Mouse (Mus musculus) right cerebral cortex, adult 2 months (tissue): ENCODE results near the gene Cald1.

ENCODE experiments used
- DNase-seq, 2 experiments: peaks; one replicate each; pipeline ENCODE4 v3.0.0; 2021 to 2022; ENCODE audit warnings: low spot score in 2 of 2

Gene Cald1

DNA sequence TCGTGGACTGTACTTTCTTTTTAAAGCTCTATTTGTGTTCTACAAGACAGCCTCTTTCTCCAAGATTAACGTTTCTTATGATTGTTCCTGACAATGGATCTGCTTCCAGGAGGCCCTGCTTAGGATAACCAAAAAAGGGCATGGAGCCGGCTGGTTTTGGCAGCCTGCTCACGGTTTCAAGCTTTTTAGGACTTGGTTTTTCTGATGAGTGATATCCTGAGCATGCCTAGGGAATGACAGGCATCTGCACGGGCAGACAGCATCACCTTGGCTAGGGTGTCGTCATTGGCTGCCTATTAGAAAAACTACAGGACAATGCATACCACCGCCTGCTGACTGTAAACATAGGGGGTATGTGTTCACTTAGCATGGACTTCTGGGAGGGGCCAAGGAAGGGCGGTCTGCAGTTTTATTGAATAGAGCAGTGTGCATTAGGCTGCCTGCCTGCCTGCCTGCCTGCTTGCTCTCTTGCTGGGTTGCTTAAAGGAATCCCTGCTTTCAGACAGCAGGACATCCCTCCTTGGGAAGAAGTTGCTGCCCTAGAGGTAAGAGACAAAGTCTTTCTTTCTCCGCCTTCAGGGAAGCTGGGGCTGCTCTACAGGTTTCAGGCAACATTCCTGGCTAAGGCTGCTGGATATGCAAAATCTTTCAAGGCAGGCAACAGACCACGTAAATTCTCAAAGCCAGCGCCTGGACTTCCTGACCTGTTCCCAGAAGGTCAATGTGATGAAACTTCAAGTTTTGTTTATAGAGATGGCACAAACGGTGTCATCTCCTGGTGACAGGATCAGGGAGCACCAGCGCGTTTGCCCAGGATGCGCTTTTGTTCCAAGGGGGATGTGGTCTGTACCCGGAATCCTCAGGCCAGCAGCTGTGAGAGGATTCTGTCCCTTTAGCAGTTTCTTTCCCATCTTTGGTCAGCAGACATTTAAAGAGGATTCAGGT, at the start of gene Cald1:
Gene Cald1, plus strand, starts transcription at position 380 of the 945 bp plus-strand sequence.
- DNase-seq, result no peak

DNA sequence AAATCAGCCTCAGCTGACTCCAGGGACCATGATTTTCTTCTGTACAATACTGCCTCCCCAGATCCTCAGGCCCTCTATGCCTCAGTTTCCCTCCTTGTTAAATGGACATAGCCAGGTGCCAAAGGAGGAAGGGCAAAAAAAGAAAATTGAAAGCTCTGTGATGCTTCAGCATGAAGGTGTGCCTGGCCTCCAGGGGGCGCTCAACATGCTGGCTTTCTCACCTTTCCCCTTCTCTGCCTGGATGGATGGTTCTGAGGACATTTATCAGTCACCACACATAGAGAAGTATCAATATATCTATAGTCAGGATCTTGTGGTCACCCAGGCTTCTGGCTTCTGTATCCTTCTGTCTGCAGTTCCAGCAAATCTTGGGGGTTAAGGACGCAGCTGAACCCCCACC, 49.3 kb upstream of the Cald1 start:
- DNase-seq, result peak in 1 of 2 experiments; percentile 10

DNA sequence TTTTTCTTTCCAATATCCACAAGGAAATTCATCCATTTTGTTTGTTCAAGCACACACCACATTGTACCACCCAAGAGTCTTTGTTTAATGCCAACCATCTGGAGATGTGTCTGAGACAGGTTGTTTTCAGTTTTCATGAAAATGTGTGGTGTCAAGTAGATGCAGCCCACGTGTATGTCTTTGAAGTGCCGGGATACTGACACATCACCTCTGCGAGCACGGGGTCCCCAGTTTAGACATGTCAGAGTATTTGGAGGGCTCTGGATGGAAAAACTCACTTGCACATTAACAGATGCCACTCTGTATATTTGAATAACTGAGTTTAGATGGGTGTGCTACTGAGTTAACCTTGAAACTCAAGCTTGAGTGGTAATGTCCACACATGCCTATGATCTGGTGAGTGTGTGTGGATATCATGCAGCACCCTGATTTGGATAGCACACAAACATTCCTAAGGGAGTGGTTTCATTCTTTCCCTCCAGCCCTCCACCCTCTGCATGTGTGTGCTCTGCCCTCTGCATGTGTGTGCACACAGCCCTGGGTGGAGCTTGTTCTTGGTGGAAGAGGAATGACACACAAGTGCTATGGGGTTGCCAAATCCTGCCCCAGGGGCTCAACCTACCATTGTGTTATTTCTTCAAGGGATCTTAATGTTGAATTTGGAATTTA, 45.7 kb upstream of the Cald1 start:
- DNase-seq, result no peak

DNA sequence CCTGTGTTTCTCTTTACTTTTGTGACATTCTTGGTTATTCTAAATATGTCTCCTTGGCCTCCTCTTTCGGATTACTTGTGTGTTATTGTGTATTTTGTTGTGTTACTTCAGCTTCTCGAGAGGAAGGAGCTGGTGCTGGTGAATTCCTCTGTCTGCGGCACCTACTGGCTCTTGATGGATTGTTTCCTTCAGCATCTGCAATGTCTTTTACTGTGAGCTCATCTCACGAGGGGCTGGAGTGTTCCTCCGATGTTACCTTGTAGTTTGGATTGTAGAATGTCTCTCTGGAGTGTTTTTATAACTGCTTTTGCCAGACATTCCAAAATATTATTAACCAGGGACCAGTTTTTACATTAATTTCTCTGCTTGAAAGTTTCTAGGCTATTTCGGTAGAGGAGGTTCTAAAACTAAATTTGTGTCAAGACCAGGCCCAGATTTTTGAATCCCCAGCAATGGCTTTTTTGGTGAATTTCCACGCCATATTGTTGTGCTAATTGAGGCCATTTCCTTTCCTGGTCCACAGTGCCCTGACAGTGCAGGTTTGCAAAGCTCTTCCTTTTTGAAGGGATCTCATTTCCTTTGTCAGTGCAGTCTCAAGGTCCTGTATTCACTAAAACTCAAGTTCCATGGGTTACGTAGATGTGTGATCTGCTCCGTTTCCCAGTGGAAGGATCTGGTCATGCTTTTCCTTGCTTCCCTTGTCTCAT, 43.9 kb upstream of the Cald1 start:
- DNase-seq, result no peak

DNA sequence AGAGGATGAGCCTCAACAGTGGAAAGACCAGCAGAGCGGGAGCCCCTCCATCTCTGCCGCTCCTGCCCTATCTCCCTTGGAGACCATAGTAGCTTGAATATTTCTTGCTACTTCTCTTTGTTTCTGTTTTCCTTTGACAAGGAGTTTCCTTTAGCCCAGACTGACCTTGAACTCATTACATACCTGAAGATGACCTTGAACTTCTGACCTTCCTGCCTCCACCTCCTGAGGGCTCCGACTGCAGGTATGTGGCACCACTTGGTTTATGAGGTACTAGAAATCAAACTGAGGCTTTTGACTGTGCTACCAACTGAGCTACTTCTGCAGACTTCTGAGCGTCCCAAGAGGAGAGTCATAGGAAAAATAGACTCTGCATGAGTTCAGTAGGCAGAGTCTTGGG, 38.8 kb upstream of the Cald1 start:
- no peak for DNase-seq

DNA sequence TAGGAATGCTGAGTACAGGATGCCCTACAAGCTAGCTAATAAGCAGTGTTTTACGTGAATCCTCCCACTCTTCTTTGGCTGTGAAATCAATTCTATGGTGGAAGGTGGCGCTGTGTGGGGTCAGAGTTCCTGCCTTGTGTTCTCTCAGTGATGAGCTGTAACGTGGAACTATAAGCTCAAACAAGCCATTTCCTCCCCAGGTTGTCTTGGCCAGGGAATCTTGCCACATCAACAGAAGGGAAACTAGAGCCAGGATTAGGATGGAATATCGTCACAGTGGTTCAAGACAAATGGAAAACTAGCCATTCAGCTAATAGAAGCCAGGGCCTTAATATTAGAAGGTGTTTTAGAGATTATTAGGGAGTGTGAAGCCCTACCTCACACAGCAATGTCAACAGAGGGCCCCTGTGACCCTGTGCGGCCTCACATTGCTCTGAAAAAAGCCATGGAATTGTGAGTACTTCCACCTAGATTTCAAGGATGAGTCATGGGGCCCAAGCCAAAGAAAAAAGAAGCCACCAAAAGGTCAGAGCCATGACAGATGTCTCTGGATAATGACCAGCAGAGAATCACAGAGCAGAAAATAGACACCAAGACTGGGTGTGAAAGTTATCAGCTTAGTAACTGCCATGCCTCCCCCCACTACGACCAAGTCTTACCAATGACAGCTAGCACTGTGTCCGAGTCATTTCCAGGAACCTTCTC, 33.0 kb upstream of the Cald1 start:
- no peak for DNase-seq

DNA sequence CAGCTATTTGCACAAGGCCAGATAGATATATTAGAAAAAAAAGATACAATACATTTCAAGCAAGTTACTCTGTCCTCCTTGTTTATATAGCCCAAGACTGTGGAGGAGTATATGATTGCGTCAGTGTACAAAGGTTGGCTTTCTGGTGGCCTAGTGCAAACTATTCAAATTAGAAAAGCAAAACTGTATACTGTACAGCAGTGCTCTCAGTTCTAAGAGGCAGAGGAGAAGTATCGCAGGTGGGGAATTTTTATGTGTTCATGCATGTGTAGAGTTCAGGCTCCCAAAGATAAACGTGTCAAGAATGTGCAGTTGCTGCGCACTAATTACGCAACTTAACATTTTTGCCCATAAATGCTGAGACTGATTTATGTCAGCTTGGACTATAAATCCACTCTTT, 31.0 kb upstream of the Cald1 start:
- DNase-seq, result no peak

DNA sequence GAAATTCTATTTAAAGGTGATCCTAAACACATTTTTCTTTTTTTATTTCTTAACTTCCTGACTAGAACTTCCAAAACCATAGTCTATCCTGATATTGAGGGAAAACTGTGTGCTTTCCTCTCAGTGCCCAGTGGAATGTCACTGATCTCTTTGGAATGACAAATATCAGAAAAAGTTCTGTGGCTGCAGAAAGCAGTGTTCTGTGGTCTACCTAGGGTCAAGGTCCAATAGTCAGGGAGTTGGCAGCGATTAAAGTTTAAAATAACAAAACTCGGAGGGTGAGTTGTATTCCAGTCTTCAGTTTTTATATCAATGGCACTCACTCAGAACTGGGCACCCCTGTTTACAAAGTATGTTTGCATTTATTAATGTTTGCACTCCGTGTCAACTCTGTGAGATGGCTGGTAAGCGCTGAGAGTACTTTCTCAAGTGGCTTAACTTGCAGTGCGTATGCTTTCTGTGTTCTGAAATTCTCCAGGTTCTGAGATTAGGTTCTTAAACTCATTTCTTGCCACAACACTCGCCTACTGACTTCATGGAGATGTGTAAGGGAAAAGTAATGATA, 18.7 kb upstream of the Cald1 start:
- DNase-seq, result no peak

DNA sequence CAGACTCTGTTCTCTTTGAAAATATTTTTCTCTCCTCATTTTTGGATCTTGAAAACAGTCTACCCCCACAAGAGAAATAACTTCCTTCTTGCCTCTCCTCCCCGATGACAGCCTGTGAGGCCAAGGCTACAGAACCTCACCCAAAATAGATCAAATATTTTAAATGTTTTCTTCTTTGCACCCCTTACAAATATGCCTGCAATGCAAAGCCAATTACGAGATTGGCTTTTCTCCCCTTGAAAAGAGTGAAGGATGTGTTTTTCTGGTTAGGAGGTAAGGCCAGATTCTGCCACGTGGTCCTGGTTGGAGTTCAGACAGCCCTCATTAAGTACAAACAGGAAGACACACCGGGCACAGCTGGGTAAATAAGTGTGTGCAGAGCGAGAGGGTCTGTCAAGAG, 14.9 kb upstream of the Cald1 start:
- DNase-seq, result no peak

DNA sequence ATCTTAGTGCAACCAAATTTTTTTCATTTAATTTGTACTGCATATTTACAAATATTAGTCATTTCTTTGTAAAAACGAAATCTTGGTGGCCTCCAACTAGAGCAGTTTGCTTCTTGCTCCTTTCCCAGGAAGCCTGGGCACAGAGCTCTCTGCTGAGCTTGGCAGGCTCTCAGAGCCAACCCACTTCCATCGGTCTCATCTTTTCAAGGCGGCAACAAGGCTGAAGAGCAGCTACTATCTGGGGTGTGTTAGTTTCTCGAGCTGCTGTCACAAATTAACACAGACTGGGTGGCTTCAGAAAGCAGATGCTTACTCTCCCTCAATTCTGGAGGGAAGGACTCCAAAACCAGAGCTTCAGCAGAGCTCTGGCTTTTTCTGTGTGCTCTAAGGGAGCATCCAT, 10.2 kb upstream of the Cald1 start:
- peak; percentile 29 to 39 for DNase-seq

DNA sequence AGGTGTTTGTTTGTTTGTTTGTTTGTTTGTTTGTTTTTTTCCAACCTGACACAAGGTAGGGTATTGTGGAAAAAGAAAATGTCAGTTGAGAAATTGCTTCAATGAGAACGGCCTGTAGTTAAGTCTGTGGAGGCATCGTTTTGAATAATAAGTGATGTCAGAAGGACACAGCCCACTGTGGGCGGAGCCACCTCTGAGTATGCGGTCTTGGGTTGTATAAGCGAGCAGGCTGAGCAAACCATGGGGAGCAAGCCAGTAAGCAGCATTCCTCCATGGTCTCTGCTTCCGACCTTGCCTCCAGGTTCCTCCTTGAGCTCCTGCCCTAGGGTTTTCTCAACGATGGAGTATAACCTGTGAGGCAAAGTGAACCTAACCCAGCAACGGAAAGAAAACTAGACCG, 7.6 kb upstream of the Cald1 start:
- no peak for DNase-seq

DNA sequence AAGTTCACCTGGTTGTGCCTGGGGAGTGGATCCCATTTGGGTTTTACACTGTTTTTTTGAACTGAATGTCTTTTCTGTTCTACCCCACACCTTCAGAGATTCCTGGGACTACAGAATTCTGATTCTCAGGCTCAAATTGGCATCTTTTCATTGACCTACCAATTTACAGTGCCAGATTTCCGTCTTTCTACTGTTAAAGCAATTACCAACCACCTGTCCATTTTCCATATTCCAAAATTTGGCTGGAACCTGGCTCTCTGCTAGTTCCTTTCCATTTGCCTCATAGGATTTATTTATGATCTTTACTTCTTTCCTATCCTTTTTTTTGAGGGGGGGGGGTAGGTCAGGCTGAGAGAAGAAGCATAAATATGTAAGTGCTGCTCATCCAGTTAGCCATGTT, 4.9 kb upstream of the Cald1 start:
- DNase-seq, result no peak

DNA sequence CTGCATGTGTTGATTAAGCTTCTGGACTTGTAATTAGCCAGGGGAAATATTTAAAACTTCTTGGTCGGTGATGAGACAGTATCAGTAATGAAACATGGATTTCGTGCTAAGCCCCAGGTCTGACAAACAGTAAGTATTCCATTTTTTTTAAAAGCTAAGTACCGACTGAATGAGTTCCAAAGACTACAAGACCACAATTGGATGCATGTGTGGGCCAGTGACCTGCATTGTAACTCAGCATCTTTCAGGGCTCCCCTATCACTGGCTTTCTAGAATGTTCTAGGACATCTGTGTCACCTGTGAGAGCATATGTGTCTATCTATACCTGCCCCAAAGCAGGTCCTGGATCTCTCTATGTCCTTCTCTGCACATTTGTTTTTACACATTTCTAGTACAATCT, 984 bp upstream of the Cald1 start:
- DNase-seq, result no peak

DNA sequence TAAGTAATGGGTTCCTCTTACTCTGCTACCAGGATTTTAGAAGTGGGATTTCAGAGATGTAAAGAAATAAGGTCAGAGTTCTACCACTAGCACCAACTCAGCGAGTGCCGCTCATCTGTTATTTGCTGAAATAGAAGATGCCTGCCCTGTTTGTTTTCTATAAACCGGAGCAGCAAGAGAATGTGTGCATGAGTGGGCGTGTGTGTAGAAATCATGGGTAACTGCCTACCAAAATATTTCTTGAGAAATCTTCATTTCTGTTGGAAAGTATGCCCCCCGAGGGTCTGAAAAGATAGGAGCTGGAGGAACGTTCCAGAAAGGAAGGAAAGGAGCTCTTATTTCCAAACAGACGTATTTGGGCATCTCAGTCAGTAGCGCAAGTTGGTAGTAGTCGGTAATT, 871 bp downstream of the Cald1 start:
- peak in 1 of 2 experiments; percentile 21 for DNase-seq

DNA sequence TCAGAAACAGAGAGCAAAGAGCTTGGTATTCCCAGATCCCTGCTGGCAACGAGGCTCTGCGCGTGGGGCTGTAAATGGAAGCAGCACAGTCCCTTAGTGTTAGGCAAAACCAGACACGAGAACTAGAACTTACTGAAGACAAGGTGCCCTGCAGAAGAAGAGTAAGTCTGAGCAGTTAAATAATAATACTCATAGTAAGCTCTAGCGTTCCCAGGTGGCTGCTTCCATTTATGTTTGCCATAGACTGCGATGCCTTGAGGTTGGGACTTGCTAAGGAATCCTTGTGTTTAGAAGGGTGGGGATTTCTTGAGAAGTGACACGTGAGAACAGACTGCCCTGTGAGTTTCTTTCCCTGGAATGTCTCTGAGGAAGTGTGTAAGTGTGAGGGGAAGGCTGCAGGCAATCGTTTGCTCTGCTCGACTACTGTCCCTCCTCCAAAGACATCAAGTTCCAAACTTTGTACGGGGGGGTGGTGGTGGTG, 1.4 kb downstream of the Cald1 start:
- DNase-seq, result no peak

DNA sequence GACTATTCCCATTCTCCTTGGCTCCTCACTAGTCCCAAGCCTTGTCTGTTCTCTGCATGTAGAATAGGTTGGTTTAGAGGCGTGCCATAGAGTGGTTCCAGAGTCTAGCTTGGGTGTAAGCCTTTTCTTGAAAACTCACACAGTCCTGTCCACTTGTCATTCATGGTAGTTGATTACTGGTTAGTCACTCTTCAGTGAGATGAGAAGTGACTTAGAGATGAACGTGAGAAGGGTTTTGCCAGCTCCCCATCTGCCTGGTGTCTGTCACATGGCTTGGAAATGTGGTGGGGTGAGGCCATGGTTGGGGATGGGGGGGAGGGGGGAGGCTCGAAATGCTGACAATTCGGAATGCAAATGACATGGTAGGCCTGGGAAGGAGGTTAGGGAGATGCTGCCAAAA, 2.5 kb downstream of the Cald1 start:
- DNase-seq, result no peak

DNA sequence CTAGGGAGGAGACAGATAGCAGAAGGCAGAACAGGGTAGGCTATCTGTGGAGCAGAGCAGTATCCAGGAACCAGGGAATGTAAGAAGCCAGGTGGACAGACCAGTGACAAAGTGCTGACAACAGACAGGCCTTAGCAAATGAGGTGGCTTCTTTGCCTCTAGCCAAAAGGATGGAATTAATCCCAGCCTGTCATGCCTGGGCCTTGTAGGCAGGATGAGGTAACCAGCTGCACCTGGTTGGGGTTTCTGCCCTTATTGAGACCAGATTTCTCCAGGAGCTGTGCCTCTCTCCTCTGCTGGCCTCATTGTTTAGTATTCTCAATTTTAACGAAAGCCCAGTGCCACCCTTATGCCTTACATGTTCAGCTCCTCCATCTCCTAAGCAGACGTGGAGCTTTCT, 3.8 kb downstream of the Cald1 start:
- DNase-seq, result no peak

DNA sequence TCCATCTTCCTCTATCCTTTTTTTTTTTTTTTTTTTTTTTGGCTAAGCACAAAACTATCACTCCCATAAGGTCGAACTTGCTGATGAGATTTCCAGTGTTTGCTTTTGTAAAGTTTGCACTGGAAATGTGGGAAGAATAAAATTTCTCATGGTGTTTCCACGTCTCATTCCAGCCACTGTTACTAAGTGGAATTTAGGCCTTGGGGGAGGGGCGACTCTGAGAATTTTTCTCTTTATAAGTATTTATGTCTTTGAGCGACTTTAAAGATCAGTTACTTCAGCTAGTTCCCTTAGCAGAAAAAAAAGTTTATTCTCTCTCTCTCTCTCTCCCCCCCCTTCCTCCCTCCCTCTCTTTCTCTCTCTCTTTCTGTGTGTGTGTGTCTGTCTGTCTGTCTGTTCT, 8.1 kb downstream of the Cald1 start:
- no peak for DNase-seq

DNA sequence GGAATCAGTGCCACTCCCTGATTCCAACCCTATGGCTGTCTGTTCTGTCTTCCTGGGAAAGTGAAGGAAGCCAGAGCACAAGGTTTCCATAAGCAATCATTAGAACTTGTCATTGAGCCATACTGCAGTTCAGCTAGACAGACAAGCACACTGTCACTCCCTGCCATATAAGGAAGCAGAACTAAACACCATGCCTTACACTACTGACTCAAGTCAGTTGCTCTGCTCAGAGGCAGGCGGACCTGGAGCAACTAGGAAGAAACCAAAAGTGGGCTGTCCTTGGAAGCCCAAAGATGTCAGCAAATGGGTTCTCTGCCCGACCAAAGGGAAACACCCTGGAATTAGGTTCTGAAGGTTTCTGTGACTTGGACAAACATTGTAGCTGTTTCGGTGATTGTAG, 10.3 kb downstream of the Cald1 start:
- DNase-seq, result no peak

DNA sequence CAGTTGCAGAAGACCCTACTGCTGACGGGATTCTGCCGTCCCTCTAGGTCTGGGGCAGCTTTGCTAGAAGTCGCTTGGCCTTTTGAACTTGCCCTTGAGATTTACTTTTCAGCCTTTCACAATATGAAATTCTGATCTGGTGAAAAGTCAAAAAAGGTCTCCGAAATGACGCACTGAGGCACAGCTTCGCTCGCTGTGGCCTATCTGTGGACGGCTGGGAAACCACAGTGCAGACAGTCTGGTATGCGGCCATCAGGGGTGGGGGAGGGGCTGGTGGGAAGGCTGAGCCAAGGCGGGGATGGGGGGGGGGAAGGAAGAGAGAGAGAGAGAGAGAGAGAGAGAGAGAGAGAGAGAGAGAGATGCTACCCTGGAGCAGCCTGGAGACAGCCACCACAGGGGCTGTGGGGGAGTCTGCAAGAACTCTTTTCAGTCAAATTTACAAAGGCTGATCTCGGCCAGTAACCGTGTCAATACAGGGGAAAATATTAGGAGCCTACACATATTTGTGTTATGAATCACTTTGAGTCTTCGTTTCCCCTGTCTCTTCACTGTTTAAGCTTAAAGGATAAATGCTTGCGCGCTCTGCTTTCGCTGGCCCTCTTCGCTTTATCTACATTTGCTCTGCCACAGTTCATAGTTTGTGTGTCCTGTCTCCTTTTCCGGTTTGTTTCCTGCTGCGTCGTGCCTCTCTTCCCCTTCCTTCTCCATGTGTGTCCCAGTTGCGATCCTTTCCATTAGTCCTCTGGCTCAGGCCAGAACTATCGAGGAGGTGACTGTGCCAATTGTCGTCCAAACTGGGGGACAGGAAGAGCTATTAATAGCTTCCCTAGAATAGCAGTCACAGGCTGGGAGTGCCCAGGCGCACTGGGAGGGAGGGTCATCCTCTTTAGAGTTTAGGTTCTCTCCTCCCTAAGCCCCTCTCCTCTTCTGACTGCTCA, 11.9 kb downstream of the Cald1 start:
- no peak for DNase-seq
